Mouse (Mus musculus) thymus, postnatal 36 days (tissue): Measurements from ENCODE around the gene Col6a2.

Experiments
- DNase-seq, 2 experiments: peaks; one replicate each; pipeline ENCODE4 v3.0.0; 2022; ENCODE audit warnings: mixed read lengths in 2 of 2

Col6a2 gene

GRCm38 (mm10) chr10:76636026-76636425 is 12.6 kb upstream of the Col6a2 start:
- DNase-seq = no peak

- DNase-seq = no peak
These were observed 11.2 kb upstream of the Col6a2 start for GRCm38 (mm10) chr10:76634584-76634983.

- no peak for DNase-seq
These were observed 10.7 kb upstream of the Col6a2 start for GRCm38 (mm10) chr10:76634094-76634571.

GRCm38 (mm10) chr10:76632630-76633029 is 9.2 kb upstream of the Col6a2 start:
- DNase-seq = no peak

- no peak for DNase-seq
These were observed 7.2 kb upstream of the Col6a2 start for GRCm38 (mm10) chr10:76630657-76631056.

GRCm38 (mm10) chr10:76627714-76628113 is 4.3 kb upstream of the Col6a2 start:
- no peak for DNase-seq

- no peak for DNase-seq
These were observed 1.5 kb upstream of the Col6a2 start for GRCm38 (mm10) chr10:76624903-76625302.

GRCm38 (mm10) chr10:76623734-76624133 is 304 bp upstream of the Col6a2 start:
- DNase-seq = no peak

- no peak for DNase-seq
These were observed 1.0 kb downstream of the Col6a2 start for GRCm38 (mm10) chr10:76622411-76622810.

- no peak for DNase-seq
These were observed 11.0 kb downstream of the Col6a2 start for GRCm38 (mm10) chr10:76612473-76612872.

- DNase-seq = no peak
These were observed 20.7 kb downstream of the Col6a2 start for GRCm38 (mm10) chr10:76602690-76603089.

- no peak for DNase-seq
These were observed 27.1 kb downstream of the Col6a2 start for GRCm38 (mm10) chr10:76596338-76596737.

GRCm38 (mm10) chr10:76590197-76590596 is 33.2 kb downstream of the Col6a2 start:
- no peak for DNase-seq

- no peak for DNase-seq
These were observed 37.2 kb downstream of the Col6a2 start for GRCm38 (mm10) chr10:76586190-76586589.

GRCm38 (mm10) chr10:76584138-76584537 is 39.3 kb downstream of the Col6a2 start:
- DNase-seq = no peak

GRCm38 (mm10) chr10:76576920-76577319 is 46.5 kb downstream of the Col6a2 start:
- no peak for DNase-seq

GRCm38 (mm10) chr10:76575374-76575773 is 48.1 kb downstream of the Col6a2 start, which contains the start of gene Ftcd:
TSS of gene Ftcd (plus strand) at chr10:76575648.
- no peak for DNase-seq

- no peak for DNase-seq
These were observed 51.3 kb downstream of the Col6a2 start for GRCm38 (mm10) chr10:76572151-76572550.

- no peak for DNase-seq
These were observed 52.4 kb downstream of the Col6a2 start for GRCm38 (mm10) chr10:76571070-76571469.

GRCm38 (mm10) chr10:76569996-76570685 is 53.3 kb downstream of the Col6a2 start:
- no peak for DNase-seq

GRCm38 (mm10) chr10:76561972-76562371 is 61.5 kb downstream of the Col6a2 start, which contains the start of gene Spatc1l:
TSS of gene Spatc1l (plus strand) at chr10:76562272.
- no peak for DNase-seq

GRCm38 (mm10) chr10:76554061-76554460 is 69.4 kb downstream of the Col6a2 start:
- DNase-seq = no peak

GRCm38 (mm10) chr10:76551556-76551955 is 71.9 kb downstream of the Col6a2 start:
- no peak for DNase-seq

- DNase-seq = no peak
These were observed 73.0 kb downstream of the Col6a2 start for GRCm38 (mm10) chr10:76550458-76550857.

GRCm38 (mm10) chr10:76548218-76548617 is 75.2 kb downstream of the Col6a2 start:
- DNase-seq = no peak
